Mouse (Mus musculus): Measurements from ENCODE around the gene Gal3st2b.
"Not testable (repeated sequence)": the region's sequence is repeated elsewhere in the genome, so short reads cannot be mapped to it uniquely, and the experiment has no call there.

Gal3st2b gene

DNA sequence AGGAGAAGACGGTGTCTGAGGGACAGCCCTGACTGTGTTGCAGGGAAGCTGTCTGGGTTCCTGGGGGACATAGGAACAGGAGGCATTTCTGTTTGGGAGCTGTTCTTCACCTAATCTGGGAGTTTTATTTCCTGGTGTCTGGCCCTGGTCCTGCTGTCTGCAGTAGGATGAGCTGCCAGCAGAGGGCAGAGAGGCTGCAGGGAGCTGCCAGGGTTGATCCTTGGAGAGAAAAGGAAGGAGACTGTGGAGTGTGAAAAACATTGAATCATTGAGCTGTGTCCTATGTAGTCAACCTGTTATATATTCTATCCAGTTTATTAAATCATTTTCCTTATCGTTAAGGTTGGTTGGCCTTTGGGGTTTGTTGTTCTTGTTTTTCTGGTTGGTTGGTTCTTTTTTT, 62.8 kb downstream of the Gal3st2b start:
- DNase-seq (ENCODE audit: low read depth, low spot score): not testable (repeated sequence)

DNA sequence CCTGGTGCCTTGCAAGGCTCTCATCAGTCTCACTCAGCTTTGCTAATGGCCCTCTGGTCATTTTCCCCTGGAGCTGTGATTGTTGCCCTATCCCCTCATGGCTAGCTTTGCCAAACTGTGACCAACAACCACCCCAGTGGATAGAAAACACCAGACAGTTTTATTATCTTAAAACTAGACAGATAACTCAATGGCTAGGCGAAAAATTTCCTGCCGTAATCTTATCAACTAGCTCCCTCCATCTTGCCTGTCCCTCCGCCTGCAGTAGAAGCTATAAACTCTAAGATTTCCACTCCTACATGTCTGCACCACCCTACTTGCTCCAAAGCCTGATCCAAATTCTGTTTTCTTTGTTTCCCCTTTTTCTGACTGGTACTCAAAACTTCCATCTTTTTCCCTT, 68.1 kb downstream of the Gal3st2b start:
- no peak for DNase-seq (ENCODE audit: low read depth, low spot score)

DNA sequence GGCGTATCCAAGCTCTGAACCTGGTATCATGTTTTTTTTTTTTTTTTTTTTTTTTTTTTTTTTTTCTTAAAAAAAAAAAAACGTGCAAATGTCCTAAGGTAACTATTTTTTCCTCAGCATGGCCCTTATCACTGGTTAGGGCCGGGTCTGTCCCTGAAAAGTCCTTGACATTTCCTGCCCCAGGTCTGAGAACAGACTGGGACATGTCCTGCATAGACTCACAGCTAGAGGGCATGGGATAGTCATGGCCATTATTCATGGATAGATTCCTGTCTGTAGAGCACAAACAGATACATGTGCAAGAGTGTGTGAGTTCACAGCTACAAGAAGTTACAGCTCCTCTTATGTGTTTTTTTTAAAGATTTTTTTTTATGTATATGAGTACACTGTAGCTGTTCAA, 70.7 kb downstream of the Gal3st2b start:
- DNase-seq (ENCODE audit: low read depth, low spot score): no peak

DNA sequence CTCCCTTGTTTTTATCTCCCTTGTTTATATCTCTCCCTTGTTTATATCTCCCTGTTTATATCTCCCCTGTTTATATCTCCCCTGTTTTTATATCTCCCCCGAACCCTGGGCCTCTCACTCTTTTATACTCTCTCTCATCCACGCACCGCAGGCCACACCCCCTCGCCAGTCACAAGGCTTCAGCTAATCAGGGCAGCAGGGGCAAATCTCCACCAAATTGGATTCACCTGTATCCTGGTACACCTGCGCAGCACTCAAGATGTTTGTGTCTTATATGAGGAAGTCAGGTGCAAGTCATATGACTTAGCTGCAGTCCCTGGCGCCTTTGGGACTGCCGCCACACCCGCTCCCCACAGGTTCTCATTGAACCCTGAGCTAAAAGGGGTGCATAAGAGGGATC, 72.1 kb downstream of the Gal3st2b start, which contains the start of gene Gal3st2c:
Gal3st2c (plus strand) TSS at position 301 of the 400 bp plus-strand sequence.
- DNase-seq (ENCODE audit: low read depth, low spot score): not testable (repeated sequence)

DNA sequence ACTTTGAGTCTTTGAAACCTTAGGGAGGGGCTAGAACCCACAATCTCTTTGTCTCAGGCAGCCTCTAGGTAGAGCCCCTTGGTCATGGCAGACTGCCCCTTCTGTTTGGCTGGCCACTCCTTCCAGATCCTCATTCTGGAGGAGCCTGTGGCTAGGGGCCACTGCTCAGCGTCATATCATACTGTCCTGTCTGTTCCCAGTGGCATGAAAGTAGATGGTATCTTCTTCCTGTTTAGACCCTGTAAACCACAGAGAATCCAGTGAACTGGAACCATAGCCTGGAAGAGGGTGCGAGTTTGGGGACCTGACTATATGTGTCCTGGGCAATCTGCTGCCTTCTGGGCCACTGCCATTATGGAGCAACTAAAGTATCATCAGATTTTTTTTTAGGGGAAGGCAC, 73.0 kb downstream of the Gal3st2b start:
- not testable (repeated sequence) for DNase-seq (ENCODE audit: low read depth, low spot score)

DNA sequence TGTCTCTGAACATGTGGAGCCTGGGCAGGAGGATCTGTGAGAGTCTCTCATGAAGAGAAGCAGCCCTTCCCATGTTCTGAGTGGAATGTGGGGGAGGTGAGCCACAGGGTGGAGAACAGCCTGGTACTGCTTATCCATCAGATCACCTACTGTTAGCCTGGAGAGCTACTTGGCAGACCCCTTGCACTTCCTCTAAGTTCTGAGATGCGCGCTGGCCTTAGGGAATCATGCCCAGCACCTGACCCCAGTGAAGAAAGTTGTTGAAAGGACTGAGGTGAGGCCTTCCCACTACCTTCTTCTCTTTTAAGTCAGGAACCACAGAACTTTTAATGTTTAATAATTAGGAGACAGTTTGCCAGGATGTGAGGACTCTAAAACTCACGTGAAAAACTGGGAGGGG, 73.4 kb downstream of the Gal3st2b start:
- not testable (repeated sequence) for DNase-seq (ENCODE audit: low read depth, low spot score)

Data from 3T3-L1 (cell line).